Mouse (Mus musculus) yolk sac, embryonic 10.5 days (tissue): Measurements from ENCODE around the gene Atxn10.

Experiments used
- DNase-seq: peaks from one replicate; pipeline ENCODE4 v3.0.0-alpha.2; 2017; ENCODE audit warnings: low spot score

Gene Atxn10

DNA sequence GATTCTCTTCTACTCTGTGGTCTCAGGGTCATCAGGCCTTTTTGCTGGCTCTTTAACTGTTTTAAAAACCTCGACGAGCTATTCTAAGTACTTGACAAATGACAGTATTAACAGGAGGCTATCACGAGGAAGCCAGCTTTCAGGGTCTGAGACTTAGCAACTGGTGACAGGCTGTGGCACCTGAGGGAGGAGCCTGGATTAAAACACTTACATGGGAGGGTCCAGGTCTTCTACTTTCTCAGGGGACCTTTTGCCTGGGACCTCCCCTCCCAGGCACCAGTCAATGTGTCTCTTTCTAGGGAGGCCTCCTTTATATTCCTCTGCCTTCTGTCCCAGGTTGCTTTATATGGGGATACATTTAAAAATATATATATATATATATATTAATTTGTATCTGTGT, 1.8 kb upstream of the Atxn10 start:
- no peak for DNase-seq

DNA sequence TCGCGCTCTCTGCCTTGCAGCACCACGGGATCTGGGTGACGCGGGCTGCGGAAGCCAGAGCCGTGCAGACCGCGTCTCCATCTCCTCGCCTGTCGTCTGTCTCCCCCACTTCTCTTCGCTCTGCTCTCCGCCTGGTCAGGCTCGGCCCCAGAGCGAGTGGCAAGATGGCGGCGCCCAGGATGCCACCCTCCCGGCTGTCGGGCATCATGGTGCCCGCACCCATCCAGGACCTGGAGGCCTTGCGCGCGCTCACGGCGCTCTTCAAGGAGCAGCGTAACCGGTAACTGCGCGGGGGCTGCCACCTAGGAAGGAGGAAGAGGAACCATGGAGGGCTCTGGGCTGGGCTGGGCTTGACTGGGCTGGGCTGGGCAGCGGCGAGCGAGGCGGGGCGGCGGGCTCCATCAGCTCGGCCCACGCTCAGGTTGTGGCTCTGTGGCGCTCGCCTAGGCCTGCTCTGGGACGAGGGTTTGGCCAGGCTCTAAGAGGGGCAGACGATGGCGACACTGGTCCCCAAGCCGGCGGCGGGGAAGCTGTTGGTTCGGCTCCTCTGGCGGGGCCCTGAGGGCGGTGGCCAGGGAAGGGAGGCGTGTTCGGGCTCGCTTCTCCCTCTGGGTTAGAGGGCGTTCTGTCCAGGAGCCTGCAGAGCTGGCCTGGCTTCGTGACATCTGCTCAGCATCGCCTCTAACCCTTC, 401 bp downstream of the Atxn10 start:
- DNase-seq, result peak; percentile 87

DNA sequence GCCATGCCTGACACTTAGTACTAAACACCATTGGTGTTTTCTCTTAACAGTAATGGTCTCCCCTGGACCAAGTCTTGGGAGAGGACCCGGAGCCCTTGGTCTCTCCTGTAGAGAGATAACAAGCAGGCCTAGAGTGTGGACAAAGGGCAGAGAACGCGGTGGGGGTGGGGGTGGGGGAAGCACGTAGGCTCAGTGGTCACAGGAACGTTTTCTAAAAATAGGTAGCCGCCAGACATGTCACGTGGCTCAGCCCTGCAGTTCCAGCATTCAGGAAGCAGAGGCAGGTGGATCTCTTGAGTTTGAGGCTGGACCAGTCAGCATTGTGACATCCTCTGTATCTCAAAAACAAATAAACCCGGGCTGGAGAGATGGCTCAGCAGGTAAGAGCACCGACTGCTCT, 1.2 kb downstream of the Atxn10 start:
- peak; percentile 90 for DNase-seq

GRCm38 (mm10) chr15:85337979-85338378, 1.9 kb downstream of the Atxn10 start:
- no peak for DNase-seq

DNA sequence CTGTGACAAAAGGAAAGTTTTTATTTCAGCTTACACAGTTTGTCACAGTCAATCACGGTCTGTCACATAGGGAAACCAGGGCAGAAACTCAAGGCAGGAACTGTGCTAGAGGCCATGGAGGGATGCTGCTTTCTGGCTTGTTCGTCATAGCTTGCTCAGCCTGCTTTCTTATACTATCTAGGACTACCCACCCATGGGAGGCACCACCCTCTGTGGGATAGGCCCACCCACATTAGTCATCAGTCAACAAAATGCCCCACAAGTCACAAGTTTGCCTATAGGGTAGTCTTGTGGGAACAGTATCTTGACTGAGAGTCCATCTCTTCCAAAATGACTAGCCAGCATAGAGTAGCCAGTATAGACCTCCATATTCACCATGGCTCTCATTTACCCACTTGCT, 6.2 kb downstream of the Atxn10 start:
- no peak for DNase-seq

GRCm38 (mm10) chr15:85344673-85345072, 8.6 kb downstream of the Atxn10 start:
- DNase-seq, result no peak

- peak; percentile 77 for DNase-seq
Observed at GRCm38 (mm10) chr15:85347058-85347700, 11.1 kb downstream of the Atxn10 start.

DNA sequence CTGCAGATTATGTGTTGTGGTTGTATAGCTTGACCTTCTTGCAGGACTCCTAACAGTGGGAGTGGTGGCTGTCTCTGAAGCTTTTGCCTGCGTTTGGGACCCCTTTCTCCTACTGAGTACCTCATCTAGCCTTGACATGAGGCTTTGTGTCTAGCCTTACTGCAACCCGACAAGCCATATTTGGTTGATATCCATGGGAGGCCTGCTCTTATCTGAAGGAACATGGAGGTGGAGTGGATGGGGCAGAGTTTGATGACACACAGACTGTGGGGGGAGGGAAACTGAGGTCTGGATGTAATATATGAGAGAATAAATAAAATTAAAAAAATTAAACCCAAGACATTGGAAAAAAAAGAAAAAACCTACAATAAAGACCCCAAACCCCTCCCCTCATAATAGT, 14.1 kb downstream of the Atxn10 start:
- no peak for DNase-seq

DNA sequence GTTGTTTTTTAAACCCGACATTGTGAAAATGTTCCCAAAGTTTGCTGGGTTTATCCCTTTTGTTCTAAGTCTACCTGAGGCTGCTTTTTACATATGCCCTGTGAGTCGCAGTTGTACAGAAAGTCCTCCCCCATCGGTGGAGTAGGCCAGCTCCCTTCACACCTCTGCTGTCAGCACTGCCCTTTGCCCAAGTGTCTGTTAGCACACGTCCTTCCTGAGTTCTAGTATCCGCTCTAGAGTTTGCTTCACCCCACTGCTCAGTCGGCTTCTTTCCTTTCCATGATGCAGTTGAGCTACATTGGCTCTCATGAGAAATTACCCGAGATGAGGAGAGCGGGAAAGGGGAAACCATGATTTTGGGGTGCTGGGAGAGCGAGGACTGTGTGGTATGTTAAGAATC, 18.0 kb downstream of the Atxn10 start:
- DNase-seq, result peak; percentile 60

DNA sequence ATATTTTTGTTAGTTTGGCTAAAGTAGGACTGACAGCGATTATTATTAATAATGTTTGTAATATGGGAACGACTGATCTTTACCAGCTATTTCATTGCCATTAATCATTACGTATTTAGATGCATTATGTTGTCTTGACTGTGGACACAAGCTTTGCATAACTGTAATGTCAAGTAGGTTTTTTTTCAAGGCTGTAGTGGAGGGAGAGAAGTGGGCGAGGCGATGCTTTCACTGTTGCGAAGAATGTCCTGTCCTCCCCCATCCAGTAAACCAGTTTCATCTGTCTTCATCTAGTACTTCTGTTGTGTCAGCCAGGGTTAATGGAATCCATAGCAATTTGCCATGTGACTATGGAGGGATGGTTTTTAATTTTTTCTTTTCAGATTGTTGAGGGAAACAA, 20.1 kb downstream of the Atxn10 start:
- DNase-seq, result no peak

- DNase-seq, result no peak
Observed at GRCm38 (mm10) chr15:85357465-85358225, 21.6 kb downstream of the Atxn10 start.

DNA sequence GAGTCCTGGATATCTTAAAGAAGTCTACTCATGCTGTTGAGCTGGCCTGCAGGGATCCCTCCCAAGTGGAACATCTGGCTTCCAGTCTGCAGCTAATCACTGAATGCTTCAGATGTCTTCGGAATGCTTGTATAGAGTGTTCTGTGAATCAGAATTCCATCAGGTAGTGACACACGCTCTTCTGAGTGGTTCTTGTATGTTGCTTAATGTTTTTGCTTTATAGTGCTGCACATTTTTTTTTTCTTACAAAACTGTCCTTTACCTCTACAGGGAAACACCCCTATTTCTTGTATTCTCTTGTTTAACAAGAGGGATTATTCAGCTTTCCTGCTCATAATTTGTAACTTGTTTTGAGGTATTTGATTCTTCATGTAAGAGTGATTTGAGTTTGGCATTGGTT, 23.4 kb downstream of the Atxn10 start:
- DNase-seq, result no peak

- no peak for DNase-seq
Observed at GRCm38 (mm10) chr15:85359901-85360300, 23.9 kb downstream of the Atxn10 start.

GRCm38 (mm10) chr15:85364366-85364765, 28.3 kb downstream of the Atxn10 start:
- DNase-seq, result no peak

GRCm38 (mm10) chr15:85366938-85367337, 30.9 kb downstream of the Atxn10 start:
- DNase-seq, result no peak

GRCm38 (mm10) chr15:85369765-85370164, 33.7 kb downstream of the Atxn10 start:
- no peak for DNase-seq

- DNase-seq, result no peak
Observed at GRCm38 (mm10) chr15:85373125-85373524, 37.1 kb downstream of the Atxn10 start.

DNA sequence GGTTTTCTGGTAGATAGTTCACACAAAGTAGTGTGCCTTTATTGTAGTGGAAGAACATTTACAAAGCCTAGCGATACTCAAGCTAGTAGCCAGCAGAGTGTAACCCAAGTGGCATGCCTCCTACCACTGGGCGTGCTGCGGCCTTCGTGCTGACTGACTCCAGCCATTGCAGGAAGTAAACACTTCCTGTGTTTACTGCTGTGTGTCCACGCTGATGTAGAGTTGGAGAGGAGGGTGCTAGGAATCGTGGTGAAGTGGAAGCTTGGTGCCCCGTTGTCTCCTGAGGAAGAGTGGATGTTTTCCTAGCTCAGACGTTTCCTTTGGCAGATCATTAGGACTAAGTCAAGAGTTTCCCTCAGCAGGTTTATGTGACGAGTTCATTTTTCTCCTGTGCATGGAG, 47.4 kb downstream of the Atxn10 start:
- no peak for DNase-seq

DNA sequence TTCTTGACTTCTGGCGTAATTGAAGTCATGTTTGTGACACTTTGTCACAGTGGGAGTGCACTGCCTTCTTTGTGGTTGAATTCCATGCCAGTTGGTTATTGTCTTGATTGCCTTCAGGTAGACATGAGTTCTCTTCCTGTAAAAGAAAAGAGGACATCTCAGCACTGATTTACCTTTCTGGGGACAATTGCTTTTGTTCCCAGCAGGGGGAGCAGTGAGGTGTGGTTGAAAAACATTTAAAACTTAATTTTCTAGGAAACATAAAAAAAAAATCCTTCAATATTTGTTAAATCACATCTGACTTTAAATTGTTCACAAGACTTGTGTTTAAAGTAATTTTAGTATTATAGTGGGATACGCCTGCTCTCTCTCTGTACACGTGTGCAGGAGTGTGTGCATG, 52.7 kb downstream of the Atxn10 start:
- no peak for DNase-seq

GRCm38 (mm10) chr15:85389915-85390314, 53.9 kb downstream of the Atxn10 start:
- DNase-seq, result no peak

DNA sequence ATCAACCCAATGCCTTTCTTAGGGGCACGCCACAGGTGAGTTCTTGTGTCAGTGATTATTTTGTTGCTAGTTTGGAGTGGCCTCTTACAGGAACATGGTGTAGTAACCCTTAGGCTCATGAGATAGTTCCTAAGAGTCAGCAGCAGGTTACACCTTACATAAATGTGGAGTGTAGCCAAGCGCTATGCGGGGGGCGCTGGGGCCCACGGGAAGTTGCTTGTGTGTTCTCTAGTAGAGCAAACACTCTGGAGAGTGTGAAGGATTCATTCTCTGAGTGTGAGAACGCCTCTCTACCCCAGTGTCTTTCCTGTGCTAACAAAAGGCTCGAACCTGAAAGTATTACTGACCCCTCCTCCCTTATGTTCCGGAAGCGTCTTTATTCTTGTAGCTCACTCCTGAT, 59.3 kb downstream of the Atxn10 start:
- DNase-seq, result no peak

DNA sequence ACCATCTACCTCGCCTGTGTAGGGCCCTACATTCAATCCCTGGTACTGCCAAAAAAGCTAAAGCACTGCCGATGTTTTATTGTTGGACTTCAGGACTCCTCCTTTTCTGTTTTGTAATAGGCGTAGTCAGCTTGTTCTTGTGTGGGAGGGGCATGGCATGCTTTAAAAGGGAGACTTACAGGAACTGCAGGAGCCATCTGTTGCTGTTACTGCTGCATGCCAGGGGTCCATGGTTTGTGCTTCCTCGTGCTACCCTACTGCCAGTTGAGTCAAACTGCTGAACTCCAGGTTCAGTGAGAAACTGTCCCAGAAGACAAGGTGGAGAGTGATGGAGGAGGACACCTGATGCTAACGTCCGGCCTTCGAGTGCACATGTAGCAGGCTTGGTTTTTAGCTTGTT, 65.9 kb downstream of the Atxn10 start:
- DNase-seq, result no peak

DNA sequence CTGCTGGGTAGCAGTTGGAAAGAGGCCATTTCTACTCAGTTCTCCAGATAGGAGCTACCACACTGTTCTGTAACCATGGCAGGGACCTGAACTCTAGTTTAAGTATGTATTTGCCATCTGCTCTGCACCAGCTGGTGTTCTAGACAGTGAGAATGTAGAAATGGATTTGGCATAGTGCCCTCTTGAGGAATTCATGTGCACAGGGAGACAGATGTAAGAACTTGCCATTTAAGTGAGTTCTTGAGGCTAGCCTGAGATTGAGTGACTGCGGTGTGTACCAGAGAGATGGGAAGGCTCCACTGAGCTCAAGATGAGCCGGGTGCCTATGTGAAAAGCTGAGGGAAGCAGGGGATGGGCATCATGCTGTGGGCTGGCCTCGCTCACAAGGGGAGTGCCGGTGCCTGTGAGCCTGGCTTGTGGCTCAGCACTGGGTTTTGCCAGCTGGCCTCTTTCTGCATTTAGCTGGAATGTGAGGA, 67.2 kb downstream of the Atxn10 start:
- no peak for DNase-seq
